Mouse (Mus musculus) ZHBTc4 (cell line): ENCODE data around the gene Pgam2.

Experiments used
- DNase-seq: peaks from one replicate; pipeline ENCODE4 v3.0.0-alpha.2; 2011; ENCODE audit warnings: low read depth, low spot score

Pgam2 gene

DNA sequence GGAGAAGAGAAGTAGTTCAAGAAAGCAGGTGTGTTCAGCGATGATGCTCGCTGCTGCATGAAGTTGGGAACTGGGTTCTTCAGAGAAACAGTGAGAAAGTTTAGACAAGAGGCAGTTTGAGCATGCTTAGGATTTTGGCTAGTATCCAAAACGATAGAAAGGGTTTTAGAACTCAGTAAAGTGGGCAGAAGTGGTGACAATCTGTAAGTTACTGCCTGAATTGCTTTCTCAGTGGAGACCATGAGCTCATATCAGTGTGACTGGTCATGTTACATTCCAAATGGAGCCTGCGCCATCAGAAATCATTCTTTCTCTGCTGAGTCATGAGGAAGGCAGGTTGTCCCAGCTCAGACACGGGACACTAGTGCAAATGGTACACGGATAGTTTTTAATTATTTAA lies 37.5 kb downstream of the Pgam2 start:
- DNase-seq = no peak

- no peak for DNase-seq
Observed at GRCm38 (mm10) chr11:5762633-5762982, 40.9 kb downstream of the Pgam2 start.

DNA sequence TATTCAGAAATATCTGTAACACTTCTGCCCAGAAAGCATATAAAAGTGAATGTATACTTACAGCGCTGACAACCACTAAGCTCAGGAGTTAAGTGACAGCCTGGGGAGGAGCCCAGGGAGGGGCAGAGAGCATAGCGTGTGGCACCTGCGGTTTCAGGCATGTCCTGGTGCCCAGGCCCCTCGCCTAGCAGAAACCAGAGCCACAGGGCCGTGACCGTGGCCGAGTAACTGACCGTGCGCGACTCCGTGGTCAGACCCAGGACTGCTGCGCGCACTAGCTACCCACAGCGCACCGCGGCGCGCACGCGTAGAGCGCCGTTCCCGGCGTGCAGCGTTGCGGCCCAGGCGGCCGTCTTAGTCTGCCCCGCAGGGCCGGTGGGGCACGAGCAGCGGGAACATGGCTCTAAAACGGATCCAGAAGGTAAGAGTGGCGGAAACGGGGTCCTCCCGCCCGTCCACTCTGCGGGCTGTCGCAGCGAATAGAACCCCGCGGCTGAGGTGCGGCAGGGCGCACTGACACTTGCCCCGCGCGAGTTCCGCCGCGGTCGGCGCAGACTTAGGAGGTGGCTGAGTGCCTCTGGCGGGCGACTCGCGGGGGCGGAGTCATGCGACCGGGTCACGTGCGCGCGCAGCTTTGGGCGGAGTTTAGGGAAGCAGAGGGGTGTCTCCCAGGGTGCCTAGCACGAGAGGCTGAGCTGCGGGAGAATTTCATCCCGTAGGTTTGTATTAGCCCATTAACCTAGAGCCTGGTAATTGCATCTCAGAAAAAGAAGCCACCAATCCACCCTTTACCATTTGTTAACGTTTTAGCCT lies 41.5 kb downstream of the Pgam2 start, which contains the start of gene Urgcp:
Gene Urgcp (minus strand): TSS at position 557 of the 813 bp plus-strand sequence.
- peak; percentile 98 for DNase-seq

DNA sequence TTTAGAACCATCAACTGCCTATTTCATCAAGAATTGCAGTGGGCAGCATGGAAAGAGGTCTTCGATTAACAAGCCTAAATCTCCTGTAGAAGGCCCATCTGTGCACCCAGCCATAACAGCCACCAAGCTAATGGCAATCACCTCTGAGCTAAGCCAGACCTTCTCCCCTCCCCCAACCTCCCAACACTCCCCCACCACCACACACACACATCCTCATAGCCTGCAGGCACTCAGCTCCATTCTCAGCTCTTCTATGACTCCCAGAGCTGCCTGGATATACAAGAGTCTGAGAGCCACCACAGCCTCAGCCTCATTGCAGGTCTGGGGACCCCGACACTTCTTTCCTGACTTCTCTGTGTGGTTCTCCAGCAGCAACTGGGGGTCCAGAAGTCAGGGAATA lies 49.8 kb downstream of the Pgam2 start:
- DNase-seq = peak; percentile 40
